Mouse (Mus musculus) right cerebral cortex, postnatal 4 days (tissue): ENCODE results near the gene Scyl1.

Source experiments
- DNase-seq: peaks from one replicate; pipeline ENCODE4 v3.0.0-alpha.2; 2022

The Scyl1 gene

GRCm38 (mm10) chr19:5740320-5741317 is 30.6 kb downstream of the Scyl1 start, which contains the start of gene Ltbp3:
Gene Ltbp3, plus strand, starts transcription at chr19:5740904.
- peak; percentile 71 for DNase-seq

- no peak for DNase-seq
Observed at GRCm38 (mm10) chr19:5739446-5739845, 31.8 kb downstream of the Scyl1 start.

- no peak for DNase-seq
Observed at GRCm38 (mm10) chr19:5734325-5734724, 36.9 kb downstream of the Scyl1 start.

- DNase-seq = peak; percentile 90
Observed at GRCm38 (mm10) chr19:5731264-5731978, 39.8 kb downstream of the Scyl1 start.

- DNase-seq = no peak
Observed at GRCm38 (mm10) chr19:5730314-5731186, 40.7 kb downstream of the Scyl1 start.

- peak; percentile 82 for DNase-seq
Observed at GRCm38 (mm10) chr19:5729444-5729815, 41.8 kb downstream of the Scyl1 start, which contains the start of gene Fam89b. Gene Fam89b, minus strand, starts transcription at chr19:5729653.

GRCm38 (mm10) chr19:5728631-5729443 is 42.4 kb downstream of the Scyl1 start:
- DNase-seq = peak; percentile 81

GRCm38 (mm10) chr19:5727701-5728100 is 43.5 kb downstream of the Scyl1 start:
- DNase-seq = peak; percentile 96

- no peak for DNase-seq
Observed at GRCm38 (mm10) chr19:5726961-5727578, 44.1 kb downstream of the Scyl1 start.

GRCm38 (mm10) chr19:5725767-5726515 is 45.3 kb downstream of the Scyl1 start, which contains the start of gene Ehbp1l1:
Gene Ehbp1l1, minus strand, starts transcription at chr19:5726317.
- DNase-seq = peak; percentile 50

GRCm38 (mm10) chr19:5725029-5725707 is 46.1 kb downstream of the Scyl1 start:
- no peak for DNase-seq

GRCm38 (mm10) chr19:5724549-5724941 is 46.7 kb downstream of the Scyl1 start:
- no peak for DNase-seq

- no peak for DNase-seq
Observed at GRCm38 (mm10) chr19:5723934-5724548, 47.2 kb downstream of the Scyl1 start.

GRCm38 (mm10) chr19:5722848-5723425 is 48.3 kb downstream of the Scyl1 start:
- DNase-seq = no peak

GRCm38 (mm10) chr19:5721233-5721632 is 50.0 kb downstream of the Scyl1 start:
- no peak for DNase-seq

GRCm38 (mm10) chr19:5716955-5717354 is 54.3 kb downstream of the Scyl1 start:
- no peak for DNase-seq

GRCm38 (mm10) chr19:5715793-5716688 is 55.2 kb downstream of the Scyl1 start:
- peak; percentile 57 for DNase-seq

- DNase-seq = no peak
Observed at GRCm38 (mm10) chr19:5713730-5714129, 57.5 kb downstream of the Scyl1 start.
